Mouse (Mus musculus) small intestine, adult 2 months (tissue): Measurements from ENCODE around the gene Lrrc8d.

Experiments
- CTCF ChIP-seq: fragments of 200-500 bp; IDR thresholded peaks from 2 replicates; pipeline ENCODE4 v1.5.1; 2012; ENCODE audit warnings: low read depth, mild to moderate bottlenecking, control low read depth, inconsistent platforms, low read length, moderate library complexity, mixed read lengths; ENCODE audit not compliant: insufficient replicate concordance, insufficient read length; ENCODE audit errors: extremely low read depth
- POLR2A ChIP-seq: fragments of 200-500 bp; IDR thresholded peaks from 2 replicates; pipeline ENCODE4 v1.6.1; 2012; ENCODE audit warnings: low read depth, mild to moderate bottlenecking, control low read depth, inconsistent platforms, low read length, moderate library complexity

GRCm38 (mm10) chr5:105754803-105755202 is 55.0 kb downstream of the Lrrc8d start:
- TF ChIP-seq POLR2A (no peak), CTCF (no peak)
